Mouse (Mus musculus): ENCODE data around the gene Ece2. TPM values are rescaled to one million over a fixed set of nuclear protein-coding genes. Genes with fewer than 3 reads are reported as not detected.

The Ece2 gene
- not detected in 2 replicates for total RNA-seq (2015; ENCODE audit: low replicate concordance)
- not detected in 2 replicates for total RNA-seq (2017; ENCODE audit: low replicate concordance)

DNA sequence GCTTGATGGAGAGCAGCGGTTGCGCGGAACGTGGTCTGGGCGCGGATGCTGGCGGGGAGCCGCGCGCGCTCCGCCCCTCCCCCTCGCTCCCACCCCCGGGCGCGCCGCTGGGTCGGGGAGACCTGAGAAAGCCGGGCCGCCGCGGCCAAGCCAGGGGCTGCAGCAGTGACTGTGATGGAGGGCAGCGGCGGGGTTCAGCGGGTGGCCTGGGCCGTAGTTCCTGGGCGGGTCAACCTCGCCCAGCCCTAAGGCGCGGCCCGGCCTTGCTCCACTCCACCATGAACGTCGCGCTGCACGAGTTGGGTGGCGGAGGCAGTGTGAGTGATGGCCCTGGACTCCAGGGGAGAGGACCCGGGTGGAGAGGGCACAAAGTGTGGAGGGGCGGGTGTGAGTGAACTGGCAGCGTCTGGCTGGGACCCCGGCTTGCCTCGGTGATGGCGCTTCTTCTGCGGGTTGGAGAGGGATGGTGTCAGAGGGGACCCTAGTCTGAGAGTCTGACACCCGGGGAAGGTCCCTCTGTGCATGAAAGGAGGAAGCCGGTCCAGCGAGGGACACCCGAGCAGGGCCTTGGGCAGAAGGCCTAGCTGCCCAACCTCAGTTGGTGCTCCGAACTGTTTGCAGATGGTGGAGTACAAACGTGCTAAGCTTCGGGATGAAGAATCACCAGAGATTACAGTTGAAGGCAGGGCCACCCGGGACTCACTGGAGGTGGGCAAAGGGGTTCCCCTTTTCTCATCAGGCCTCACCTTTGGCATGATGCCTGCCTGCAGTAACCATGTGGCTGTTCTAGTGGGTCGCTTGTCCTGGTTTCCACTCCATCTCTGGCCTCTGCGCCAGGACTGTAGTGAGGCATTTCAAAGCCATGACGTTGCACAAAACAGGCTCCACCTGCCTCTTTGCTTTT is at the start of gene Ece2:
Gene Ece2, plus strand, starts transcription at position 98 of the 904 bp plus-strand sequence.
- ATAC-seq (replicated peaks; ENCODE audit: low FRiP score, poor library complexity, severe bottlenecking) = peak; percentile 47; the same call in 1 of the 2 replicates

DNA sequence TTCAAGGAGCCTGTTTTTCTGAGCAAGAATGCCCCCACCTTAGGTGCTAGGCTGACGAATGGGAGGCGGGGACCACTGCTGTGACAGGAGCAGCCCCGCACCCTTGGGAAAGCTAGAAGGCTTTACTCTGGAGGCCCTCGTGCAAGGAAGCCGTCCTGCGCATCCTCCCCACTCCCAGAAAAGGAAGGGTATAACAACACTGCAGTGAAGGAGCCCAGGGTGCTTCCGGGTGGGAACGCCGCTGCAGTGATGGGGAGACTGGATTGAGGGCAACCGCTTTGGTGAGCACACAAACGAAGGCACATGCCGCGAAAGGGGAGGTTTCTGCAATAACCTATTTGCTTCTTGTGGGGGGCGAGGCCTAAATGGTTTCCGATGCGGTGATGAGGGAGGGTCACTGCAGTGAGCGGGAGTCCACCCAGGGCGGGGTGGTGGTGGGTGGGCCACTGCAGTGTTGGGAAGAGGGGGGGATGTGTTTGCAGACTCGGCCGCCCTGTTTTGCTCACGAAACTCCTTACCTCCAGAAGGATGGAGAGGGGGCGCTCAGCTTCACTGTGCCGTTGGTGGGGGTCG is 40.2 kb upstream of the Ece2 start, which contains the start of gene Vwa5b2:
Gene Vwa5b2, plus strand, starts transcription at position 106 of the 573 bp plus-strand sequence.
- no peak for ATAC-seq (replicated peaks; ENCODE audit: low FRiP score, poor library complexity, severe bottlenecking)

DNA sequence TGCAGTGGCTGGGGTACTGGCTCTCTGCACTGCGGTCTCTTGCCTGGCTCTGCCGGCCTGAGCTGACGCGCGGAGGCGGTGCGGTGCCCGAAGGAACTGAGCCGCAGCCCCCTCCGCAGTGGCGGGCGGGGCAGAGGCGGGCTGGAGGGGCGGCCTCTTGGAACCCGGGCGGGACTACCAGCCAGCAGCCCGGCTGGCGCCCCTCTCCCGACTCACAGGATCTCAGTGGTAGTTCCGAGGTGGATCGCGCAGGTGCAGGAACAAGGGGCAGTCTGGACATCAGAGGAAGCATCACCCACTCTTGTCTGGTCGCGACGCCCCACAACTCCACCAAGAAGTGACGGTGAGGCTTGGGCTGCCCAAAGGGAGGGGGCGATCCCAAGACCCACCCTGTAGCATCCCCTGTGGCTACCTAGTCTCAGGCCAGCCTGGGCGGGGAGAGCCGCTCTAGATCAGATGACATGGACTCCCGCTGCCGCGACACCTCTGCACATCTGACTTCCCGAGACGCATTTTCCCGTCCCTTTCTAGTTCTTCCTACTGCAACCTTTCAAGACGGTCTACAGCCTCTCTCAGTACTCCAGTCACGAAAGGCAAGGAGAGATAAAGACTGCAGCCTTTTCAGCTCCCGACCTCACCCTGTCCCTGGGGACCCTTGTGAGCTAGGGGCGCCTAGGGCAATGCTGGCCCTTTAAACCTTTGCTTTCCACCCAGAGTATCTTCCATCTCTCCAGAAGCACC is 39.5 kb upstream of the Ece2 start:
- ATAC-seq (replicated peaks; ENCODE audit: low FRiP score, poor library complexity, severe bottlenecking) = no peak

DNA sequence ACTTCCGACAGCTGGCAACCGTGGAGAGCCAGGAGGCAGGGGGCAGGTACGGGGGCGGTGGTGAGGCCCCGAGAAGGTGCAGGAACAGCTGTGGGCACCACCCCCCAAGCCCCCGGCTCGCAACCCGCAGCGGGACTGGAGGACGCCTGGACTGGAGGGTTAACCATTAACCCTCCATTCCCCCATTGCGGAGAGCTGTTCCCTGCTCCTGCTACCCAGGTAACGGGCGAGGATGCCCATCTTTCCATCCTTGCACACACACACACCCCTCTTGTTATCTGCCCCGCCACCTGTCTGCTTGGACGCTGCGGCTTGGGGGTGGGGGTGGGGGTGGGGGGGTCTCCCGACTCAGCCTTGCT is 39.0 kb upstream of the Ece2 start:
- no peak for ATAC-seq (replicated peaks; ENCODE audit: low FRiP score, poor library complexity, severe bottlenecking)

DNA sequence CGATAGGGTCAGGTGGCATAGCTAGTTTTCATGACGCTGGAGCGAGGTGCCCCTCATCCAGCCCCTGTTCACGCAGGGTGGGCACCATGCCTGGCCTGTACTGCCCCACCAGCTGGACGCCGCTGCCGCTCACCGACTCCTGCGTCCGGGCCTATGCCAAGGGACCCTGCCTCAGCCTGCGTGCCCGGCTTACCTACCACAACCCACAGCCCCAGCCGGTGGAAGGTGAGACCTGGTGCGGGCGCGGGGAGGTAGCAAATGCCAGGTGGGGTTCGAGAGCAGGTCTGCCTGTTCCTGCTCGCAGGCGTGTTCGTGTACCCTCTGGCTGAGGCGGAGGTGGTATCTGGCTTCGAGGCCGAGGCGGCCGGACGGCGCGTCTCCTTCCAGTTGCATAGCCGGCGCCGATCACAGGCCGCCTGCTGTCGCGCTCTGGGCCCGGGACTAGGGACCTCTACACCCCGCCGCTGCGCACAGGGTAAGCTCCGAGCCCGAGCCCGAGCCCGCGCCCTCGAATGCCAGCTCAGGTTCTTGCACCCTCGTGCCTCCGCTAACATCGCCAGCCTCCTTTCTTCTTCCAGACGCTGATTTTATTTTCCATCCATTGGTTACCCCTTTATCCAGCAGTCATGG is 38.4 kb upstream of the Ece2 start:
- no peak for ATAC-seq (replicated peaks; ENCODE audit: low FRiP score, poor library complexity, severe bottlenecking)

DNA sequence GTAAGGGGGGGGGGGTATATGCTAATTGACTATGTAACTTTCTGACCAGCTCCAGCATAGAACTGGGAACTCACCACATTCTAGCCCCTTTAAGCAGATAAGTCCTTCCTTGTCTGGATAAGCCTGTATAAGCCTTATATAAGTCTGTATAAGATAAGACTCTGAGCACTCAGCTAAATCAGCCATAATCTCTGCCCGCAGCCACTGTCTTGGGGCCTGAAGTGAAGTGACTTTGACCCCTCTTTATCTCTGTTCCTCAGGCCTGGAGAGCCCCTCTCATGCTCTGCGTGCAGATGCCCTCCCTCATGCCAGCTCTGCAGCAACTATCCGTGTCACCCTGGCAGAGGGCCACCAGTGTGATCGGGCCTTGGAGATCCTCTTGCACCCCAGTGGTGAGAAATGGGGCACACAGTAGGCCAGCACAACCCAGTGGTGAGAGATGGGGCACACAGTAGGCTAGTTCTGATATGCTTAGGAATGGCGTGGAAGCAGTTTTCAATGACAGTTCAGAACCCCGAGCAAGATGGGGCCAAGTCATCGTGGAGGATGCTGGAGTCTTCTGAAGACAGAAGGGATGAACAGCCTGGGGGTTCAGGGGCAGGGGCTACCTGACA is 34.5 kb upstream of the Ece2 start:
- ATAC-seq (replicated peaks; ENCODE audit: low FRiP score, poor library complexity, severe bottlenecking) = no peak

DNA sequence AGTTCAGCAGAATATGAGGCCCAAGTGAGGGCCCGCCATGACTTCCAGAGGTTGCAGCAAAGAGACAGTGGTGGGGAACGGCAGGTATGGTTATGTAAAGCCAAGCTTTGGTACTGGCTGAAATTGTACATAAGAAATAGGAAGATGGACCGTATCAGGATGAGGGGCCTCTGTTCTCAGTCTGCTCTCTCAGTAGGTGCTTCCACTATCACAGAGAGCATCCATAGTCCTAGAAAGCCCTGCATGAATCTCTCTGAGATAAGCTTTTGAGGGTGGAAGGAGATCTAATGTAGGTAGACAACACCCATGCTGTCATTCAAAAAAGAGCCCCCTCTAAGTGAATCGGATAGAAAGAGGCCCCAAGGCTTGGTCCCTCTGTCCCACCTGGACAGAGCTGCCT is 33.9 kb upstream of the Ece2 start:
- ATAC-seq (replicated peaks; ENCODE audit: low FRiP score, poor library complexity, severe bottlenecking) = no peak

DNA sequence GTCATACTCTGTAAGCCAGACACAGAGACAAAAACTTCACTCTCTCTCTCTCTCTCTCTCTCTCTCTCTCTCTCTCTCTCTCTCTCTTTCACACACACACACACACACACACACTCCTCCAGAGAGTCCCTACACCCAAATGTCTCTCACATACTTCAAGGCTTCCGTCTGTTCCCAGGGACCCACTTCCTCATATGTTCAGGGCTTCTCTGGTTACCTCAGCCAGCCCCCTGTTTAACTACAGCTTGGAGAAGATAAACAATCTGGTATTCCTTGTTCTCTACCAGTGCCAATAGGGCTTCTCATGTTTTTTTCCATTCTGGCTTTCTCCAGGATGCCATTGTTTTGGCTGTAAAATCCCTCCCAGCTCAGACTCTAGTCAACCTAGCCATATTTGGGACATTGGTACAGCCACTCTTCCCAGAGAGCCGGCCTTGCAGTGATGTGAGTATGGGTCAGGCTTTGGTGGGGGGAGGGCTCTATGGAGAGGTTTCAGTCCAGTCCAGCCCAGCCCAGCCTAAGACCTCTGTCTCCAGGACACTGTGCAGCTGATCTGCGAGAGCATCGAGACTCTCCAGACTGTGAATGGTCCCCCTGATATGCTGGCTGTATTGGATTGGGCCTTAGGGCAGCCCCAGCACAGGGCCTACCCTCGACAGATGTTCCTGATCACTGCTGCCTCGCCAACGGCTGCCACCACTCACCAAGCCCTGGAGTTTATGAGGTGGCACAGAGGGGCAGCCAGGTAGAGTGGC is 32.8 kb upstream of the Ece2 start:
- ATAC-seq (replicated peaks; ENCODE audit: low FRiP score, poor library complexity, severe bottlenecking) = no peak

DNA sequence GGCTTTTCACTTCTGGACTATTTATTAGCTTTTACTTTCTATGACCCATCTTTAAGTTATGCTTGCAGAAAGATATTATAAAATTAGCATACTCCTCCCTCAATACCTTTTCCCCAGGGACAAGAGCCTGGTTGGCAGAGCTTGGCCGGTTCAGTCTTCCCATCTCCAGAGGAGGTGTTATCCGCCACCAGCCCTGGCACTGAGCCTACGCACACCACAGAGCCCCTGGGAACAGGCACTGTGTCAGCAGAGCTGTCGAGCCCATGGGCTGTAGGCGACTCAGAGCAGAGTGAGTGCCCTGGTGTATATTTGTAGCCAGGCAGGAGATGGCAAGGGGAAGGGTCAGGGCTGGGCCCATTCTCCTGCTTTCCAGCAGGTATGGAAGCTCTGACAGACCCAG is 29.1 kb upstream of the Ece2 start:
- no peak for ATAC-seq (replicated peaks; ENCODE audit: low FRiP score, poor library complexity, severe bottlenecking)

DNA sequence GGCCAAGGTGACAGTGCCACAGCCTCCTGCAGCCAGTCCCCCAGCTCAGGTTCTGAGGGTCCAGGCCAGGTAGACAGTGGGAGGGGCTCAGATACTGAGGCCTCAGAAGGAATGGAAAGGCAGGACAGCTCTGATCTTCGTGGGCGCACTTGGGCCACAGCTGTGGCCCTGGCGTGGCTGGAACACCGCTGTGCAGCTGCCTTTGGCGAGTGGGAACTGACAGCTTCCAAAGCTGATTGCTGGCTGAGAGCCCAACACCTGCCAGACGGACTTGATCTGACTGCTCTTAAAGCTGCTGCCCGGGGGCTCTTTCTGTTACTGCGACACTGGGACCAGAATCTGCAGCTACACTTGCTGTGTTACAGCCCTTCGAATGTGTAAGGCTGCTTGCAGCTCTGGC is 24.9 kb upstream of the Ece2 start:
- no peak for ATAC-seq (replicated peaks; ENCODE audit: low FRiP score, poor library complexity, severe bottlenecking)

DNA sequence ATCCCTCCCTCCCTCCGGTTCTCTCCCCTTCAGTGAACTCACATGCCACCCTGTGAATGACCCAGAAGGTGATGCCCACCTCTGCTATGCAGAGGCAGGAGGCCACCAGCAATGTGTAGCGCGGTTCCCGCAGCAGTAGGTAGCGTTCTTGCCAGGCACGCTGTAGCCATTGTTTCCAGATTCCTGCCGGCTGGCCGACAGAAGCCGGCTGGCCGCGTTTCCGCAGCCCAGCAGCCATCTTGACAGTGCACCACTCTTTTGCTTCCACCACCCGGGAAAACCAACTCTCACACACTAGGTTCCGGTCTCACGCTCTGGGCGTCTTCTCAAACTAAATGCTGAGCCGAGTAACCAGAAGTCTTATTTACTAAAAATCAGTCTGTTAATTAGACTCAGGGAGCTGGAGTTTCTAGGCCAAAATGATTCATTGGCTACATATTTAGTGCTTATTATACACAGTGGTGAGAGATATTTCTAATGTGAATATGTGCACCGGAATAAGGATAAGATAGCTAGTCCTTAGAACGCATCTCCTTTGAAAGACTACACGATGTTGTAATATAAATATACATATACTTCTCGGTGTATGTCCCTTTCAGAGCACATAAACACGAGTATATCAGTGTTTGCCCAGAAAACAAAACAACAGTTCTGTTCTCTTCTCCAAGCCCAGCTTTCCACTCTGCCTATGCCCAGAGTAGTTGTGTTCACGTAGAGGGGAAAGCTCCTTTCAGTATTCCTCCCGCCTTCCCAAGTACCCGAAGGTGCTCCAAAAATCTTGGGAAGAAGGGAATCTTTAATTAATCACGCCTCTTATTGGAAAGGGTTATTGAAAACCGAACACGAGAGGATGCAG is 18.9 kb upstream of the Ece2 start:
- peak; percentile 56 for ATAC-seq (replicated peaks; ENCODE audit: low FRiP score, poor library complexity, severe bottlenecking)

DNA sequence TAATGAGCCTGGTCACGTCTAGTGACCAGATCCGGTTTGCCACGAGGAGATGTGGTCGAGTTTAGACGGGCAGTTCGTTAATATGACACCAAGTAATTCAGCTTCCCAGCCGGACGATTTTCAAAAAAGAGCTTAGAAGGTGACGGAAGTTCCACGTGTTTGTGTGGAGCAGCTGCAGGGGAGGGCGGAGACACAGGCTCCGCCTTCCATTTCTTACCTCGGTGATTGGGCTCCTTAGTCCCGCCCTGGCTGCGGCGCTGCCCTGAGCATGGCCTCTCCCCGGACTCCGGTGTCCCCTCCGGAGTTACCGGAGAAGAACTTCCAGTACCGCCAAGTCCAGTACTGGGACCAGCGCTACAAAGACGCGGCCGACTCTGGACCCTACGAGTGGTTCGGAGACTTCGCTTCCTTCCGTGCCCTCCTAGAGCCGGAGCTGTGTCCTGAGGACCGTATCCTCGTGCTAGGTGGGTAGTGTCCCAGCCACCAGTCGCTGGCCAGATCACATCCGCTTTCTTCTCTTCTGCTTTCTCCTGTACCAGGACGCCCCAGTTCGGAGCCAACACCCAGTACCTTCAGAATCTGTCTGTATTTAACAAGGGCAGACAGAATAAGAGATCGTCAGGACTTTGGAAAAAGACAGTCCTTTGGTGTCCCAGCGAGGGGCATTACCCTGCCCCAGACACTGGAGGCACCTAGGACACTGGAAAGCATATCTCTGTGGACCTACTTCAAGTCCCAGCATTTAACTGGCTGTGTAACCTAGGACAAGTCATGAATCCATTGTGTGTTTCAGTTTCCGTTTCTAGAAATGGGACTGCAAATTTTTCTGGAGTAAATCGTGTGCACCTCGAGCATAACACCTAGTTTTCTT is 18.0 kb upstream of the Ece2 start, which contains the start of the genes Eef1akmt4, Gm49333 and Alg3:
Gene Eef1akmt4, plus strand, starts transcription at position 237 of the 871 bp plus-strand sequence.
Gene Gm49333, plus strand, starts transcription at position 254 of the 871 bp plus-strand sequence.
Gene Alg3, minus strand, starts transcription at position 379 of the 871 bp plus-strand sequence.
- ATAC-seq (replicated peaks; ENCODE audit: low FRiP score, poor library complexity, severe bottlenecking) = peak; percentile 99

DNA sequence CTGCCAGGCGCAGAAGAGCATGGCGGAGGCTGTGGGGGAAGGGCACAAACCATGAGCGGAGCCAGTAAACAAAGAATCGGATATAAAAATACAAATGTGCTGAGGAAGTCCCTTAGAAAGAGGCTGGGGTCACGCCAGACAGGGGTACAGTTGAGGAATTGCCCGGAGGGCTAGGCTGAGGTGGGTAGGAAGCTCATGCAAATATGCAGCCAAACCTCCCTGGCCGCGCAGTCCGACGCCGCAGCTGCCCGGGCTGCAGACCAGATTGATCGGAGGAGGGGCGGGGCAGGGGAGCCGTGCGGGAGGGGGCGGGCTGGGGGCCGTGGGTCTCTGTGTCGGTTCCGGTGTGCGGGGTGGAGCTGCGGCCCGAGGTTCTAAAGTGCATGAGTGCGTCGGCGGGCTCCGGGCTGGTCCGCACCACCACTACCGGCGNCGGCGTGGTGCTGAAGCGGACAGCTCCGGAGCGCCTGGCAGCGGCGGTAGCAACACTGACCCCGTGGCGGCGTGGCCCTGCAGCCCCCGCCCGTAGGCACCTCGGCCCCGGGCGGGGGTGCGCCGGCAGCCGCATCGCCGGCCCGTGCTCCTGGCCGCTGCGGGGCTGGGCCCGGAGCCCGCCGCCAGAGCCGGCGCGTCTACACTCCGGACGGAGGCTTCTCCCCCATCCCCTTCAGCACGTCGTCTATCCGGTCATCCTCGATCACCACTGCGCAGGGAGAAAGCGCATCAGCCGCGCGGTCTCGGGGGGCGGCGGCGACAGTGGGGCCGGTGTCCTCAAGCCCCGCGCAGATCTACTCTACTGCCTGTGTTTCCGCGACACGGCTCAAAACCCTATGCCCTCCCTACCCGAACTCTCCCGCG is 9.9 kb upstream of the Ece2 start:
- ATAC-seq (replicated peaks; ENCODE audit: low FRiP score, poor library complexity, severe bottlenecking) = no peak

DNA sequence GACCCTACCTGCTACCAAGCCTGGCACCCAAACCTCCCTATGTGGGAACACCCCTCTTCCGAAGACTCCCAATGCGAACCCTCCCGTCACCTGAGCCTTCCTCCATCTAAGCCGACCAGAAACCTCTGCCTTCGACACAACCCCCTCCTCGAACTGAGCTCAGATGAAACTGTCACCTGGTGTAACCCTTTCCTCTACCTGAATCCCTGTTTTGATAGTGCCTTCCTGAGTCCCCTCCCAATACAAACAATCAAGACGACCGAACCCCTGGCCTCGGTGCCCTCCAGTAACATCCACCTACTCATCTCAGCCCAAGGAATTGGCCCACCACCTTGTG is 9.3 kb upstream of the Ece2 start:
- no peak for ATAC-seq (replicated peaks; ENCODE audit: low FRiP score, poor library complexity, severe bottlenecking)

DNA sequence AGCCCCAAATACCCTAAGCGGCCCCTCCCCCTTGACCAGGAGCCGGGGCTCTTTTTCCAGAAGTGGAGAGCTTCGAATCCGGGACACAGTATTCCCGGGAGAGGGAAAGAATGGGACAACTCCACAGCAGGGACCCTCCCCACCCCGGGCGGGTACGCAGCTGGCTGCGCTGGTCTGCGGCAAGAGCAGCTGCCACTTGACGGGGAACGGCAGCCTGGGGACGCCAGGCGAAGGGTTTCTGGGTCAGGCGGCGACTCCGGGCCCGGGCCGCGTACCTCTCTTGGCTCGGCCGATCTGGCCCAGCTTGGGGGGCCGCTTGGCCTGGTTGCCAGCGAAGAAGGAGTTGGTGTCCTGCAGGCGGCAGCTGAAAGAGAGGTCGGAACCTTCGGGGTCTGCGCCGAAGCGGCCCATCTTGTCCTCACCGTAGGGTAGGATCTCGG is 8.9 kb upstream of the Ece2 start:
- ATAC-seq (replicated peaks; ENCODE audit: low FRiP score, poor library complexity, severe bottlenecking) = no peak

Measured in erythroblast, adult 5-6 weeks (primary cell).